Mouse (Mus musculus) midbrain, embryonic 16.5 days (tissue): ENCODE data around the gene Tent5b. TPM values are rescaled to one million over a fixed set of nuclear protein-coding genes. Genes with fewer than 3 reads are reported as not detected.
"Not testable (repeated sequence)": the region's sequence is repeated elsewhere in the genome, so short reads cannot be mapped to it uniquely, and the experiment has no call there.

Experiments used
- ATAC-seq: fragments of 200-750 bp; cut with Nextera tagmentation; 2 replicates; pipeline ENCODE4 v1.8.0; 2017; ENCODE audit warnings: moderate TSS enrichment
- H3K27ac ChIP-seq: fragments of 300-500 bp; sonication (generic); 2 replicates; pipeline ENCODE4 v1.5.1; 2014; ENCODE audit warnings: mild to moderate bottlenecking, low read length, mixed read lengths
- H3K27me3 ChIP-seq: fragments of 300-500 bp; sonication (generic); 2 replicates; pipeline ENCODE4 v1.6.1; 2014; ENCODE audit warnings: low read depth, low read length, mixed read lengths; ENCODE audit not compliant: control insufficient read depth, insufficient read depth
- H3K36me3 ChIP-seq: fragments of 300-500 bp; sonication (generic); 2 replicates; pipeline ENCODE4 v1.6.1; 2014; ENCODE audit warnings: mild to moderate bottlenecking, low read length, moderate library complexity, mixed read lengths; ENCODE audit not compliant: control insufficient read depth, insufficient read depth
- H3K4me1 ChIP-seq: fragments of 300-500 bp; sonication (generic); 2 replicates; pipeline ENCODE4 v1.6.1; 2014; ENCODE audit warnings: mild to moderate bottlenecking, low read length, mixed read lengths; ENCODE audit not compliant: control insufficient read depth, insufficient read depth
- H3K4me2 ChIP-seq: fragments of 300-500 bp; sonication (generic); 2 replicates; pipeline ENCODE4 v1.6.1; 2014; ENCODE audit warnings: mild to moderate bottlenecking, low read length, mixed read lengths
- H3K4me3 ChIP-seq: fragments of 300-500 bp; sonication (generic); 2 replicates; pipeline ENCODE4 v1.5.1; 2014; ENCODE audit warnings: low read depth, mild to moderate bottlenecking, low read length, moderate library complexity, mixed read lengths
- H3K9ac ChIP-seq: fragments of 300-500 bp; sonication (generic); 2 replicates; pipeline ENCODE4 v1.6.1; 2014; ENCODE audit warnings: low read depth, low read length, mixed read lengths
- H3K9me3 ChIP-seq: fragments of 300-500 bp; sonication (generic); replicated peaks from 2 replicates; pipeline ENCODE4 v1.6.1; 2014; ENCODE audit warnings: mild to moderate bottlenecking, low read length, mixed read lengths; ENCODE audit not compliant: control insufficient read depth, poor library complexity, severe bottlenecking
- WGBS: fragments of 180-500 bp; shearing (Covaris S2); extraction: QIAGEN DNeasy Blood & Tissue Kit; methylation state at CpG from one replicate; pipeline ENCODE4 v1.1.7; 2014; 5-methylcytosine and 5-hydroxymethylcytosine counted together
- polyA plus RNA-seq: library from polyadenylated mRNA; unstranded; fragments of >200 nt; fragmentation: Nextera tagmentation; extraction: Ambion mirVana; gene quantifications from 2 replicates; pipeline ENCODE4 v1.2.1, GENCODE M21; 2015

Gene Tent5b
- polyA plus RNA-seq, 1 experiment from 2014 or later = 0.15 TPM

DNA sequence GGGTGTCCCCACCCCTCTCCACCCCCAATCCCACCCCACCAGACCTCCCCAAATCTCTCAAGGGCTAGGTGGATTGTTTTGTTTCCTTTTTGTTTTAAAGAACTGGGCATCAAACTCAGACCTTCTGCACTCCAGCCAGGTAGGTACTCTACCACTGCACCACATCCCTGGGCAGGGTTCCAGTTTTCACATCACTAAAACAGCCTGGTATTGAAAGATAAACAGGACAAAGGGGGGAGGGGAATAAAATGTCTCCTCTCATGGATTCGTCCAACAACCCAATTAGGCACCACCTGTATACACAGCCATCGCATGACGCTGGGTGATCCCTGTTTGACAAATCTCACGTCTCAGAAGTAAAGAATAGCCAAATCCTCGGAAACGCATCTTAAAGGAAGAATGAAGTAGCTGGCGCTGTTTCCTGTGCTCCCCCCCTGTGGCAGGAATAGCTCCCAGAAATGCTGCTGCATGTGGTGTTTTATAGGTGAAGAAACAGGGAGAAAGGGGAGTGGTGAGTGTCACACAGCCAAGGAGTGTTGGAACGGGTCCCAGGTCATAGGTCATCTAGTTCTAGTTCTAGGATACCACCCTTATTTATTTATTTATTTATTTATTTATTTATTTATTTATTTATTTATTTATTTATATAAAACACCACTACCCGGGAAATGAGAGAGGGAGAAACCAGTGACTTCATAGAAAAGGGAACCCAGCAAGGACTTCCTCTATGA lies 25.0 kb downstream of the Tent5b start:
- no peak for ATAC-seq
- peaks cover 10% of the 10 kb centered on the region for H3K27me3 ChIP-seq
- no peak overlapping the region for H3K9ac ChIP-seq
- H3K27ac ChIP-seq = no peak overlapping the region
- no peak overlapping the region for H3K4me3 ChIP-seq
- no peaks in the 10 kb centered on the region for H3K9me3 ChIP-seq
- H3K36me3 ChIP-seq = no peaks in the 10 kb centered on the region
- no peaks in the 10 kb centered on the region for H3K4me1 ChIP-seq
- WGBS = 67% methylated on average over 9 of the region's 9 CpGs
- H3K4me2 ChIP-seq = no peak overlapping the region

DNA sequence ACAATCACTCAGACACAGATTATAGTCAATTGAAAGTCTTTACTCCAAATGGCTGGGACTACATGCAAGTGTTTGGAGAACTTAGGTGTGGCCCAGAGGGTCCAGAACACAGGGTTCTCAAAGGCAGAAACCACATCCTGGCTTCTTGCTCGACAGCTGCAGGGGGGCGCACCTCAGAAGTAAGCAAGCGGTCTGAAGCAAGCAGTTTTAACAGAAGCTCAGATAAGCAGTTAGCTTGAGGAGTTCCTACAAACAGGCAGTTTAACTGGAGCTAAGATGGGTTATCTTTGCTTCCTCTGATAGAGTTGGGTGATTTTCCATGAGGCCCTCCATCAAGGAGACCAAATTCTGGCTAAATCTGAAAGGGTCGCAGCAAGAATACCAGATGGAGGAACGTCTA lies 26.6 kb downstream of the Tent5b start:
- no peak overlapping the region for H3K4me2 ChIP-seq
- ATAC-seq = no peak
- no peaks in the 10 kb centered on the region for H3K9me3 ChIP-seq
- H3K4me1 ChIP-seq = no peaks in the 10 kb centered on the region
- WGBS = 75% methylated on average over 5 of the region's 5 CpGs
- H3K27me3 ChIP-seq = no peaks in the 10 kb centered on the region; the same call in 1 of the 2 replicates
- no peak overlapping the region for H3K9ac ChIP-seq
- no peak overlapping the region for H3K27ac ChIP-seq
- no peak overlapping the region for H3K4me3 ChIP-seq
- H3K36me3 ChIP-seq = no peaks in the 10 kb centered on the region

- Histone ChIP-seq H3K9ac (no peak overlapping the region), H3K27me3 (no peaks in the 10 kb centered on the region), H3K9me3 (no peaks in the 10 kb centered on the region), H3K4me2 (no peak overlapping the region), H3K27ac (no peak overlapping the region), H3K4me3 (no peak overlapping the region), H3K36me3 (no peaks in the 10 kb centered on the region), H3K4me1 (no peaks in the 10 kb centered on the region)
- WGBS = 73% methylated on average over 7 of the region's 7 CpGs
- ATAC-seq = no peak
Measured at GRCm38 (mm10) chr4:133508990-133509389, 29.1 kb downstream of the Tent5b start.

DNA sequence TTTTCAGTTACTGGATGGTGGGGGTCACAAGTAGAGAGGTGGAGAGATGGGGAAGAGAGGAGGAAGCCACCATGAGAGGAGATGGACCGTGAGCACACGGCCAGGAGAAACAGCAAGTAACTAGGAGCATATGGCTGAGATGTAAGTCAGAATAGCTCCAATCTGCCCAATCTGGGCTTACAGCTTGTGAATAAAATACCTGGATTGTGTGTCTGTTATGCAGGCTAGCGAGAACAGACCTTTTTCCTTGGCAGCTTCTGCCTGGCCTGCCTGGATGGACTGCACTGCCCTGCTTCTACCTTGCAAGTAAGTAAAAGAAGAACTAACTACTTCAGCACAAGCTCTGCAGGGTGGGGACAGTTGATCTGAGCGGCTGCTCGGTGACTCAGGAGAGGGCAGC lies 31.1 kb downstream of the Tent5b start:
- Histone ChIP-seq H3K9me3 (no peaks in the 10 kb centered on the region), H3K27ac (no peak overlapping the region), H3K4me2 (no peak overlapping the region), H3K9ac (no peak overlapping the region), H3K27me3 (no peaks in the 10 kb centered on the region; the same call in 1 of the 2 replicates), H3K36me3 (no peaks in the 10 kb centered on the region), H3K4me3 (no peak overlapping the region), H3K4me1 (no peaks in the 10 kb centered on the region)
- WGBS = 86% methylated on average over 5 of the region's 5 CpGs
- ATAC-seq = no peak

DNA sequence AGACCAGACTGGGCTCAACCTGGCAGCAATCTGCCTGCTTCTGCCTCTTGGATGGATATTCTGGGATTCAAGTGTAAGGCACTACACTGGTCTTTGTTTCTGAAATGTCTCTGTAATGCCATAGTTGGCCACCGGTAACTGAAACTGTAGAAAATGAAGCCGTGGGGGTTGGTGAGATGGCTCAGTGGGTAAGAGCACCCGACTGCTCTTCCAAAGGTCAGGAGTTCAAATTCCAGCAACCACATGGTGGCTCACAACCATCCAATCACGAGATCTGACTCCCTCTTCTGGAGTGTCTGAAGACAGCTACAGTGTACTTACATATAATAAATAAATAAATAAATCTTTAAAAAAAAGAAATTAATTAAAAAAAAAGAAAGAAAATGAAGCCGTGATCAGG lies 32.6 kb downstream of the Tent5b start:
- not testable (repeated sequence) for H3K27ac ChIP-seq, H3K36me3 ChIP-seq, H3K9ac ChIP-seq, ATAC-seq, H3K9me3 ChIP-seq, H3K4me3 ChIP-seq, H3K27me3 ChIP-seq, H3K4me2 ChIP-seq, H3K4me1 ChIP-seq
- 64% methylated on average over 4 of the region's 5 CpGs for WGBS

DNA sequence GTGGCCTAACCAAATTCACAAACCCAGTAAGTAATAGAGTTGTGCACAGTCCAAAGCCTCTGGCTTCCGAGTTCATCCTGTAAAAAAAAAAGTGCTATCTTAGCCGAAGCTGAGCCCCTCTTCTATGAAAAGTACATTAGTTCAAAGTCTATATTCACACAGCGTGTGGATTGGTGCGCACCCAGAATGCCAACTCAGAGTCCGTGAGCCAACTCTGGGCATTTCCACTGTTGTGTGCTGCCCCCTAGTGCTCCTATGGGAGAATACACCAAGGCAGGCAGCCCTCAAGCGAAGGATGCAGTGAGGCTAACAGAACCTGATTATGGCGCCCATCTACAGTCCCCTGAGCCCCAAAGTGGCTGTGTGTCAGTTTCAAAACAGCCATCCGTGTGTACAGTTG lies 33.0 kb downstream of the Tent5b start:
- H3K36me3 ChIP-seq = no peaks in the 10 kb centered on the region
- no peak overlapping the region for H3K4me3 ChIP-seq
- peaks cover 8% of the 10 kb centered on the region for H3K27me3 ChIP-seq
- peak; percentile 32; the same call in 1 of the 2 replicates for ATAC-seq
- WGBS = 17% methylated on average over 8 of the region's 8 CpGs
- no peaks in the 10 kb centered on the region for H3K4me1 ChIP-seq
- no peak overlapping the region for H3K27ac ChIP-seq
- H3K9ac ChIP-seq = no peak overlapping the region
- no peak overlapping the region for H3K4me2 ChIP-seq
- no peaks in the 10 kb centered on the region for H3K9me3 ChIP-seq

GRCm38 (mm10) chr4:133518601-133519368 lies 38.9 kb downstream of the Tent5b start, which contains the start of gene Kdf1:
TSS of gene Kdf1 (plus strand) at chr4:133518963.
- H3K4me2 ChIP-seq = peak within 1 kb of the TSS; percentile 44
- WGBS = 5% methylated on average over 46 of the region's 69 CpGs

GRCm38 (mm10) chr4:133519369-133519665 lies 39.4 kb downstream of the Tent5b start:
- Histone ChIP-seq H3K27me3 (peaks cover 43% of the 10 kb centered on the region), H3K9ac (0 out of 2 replicates have a peak overlapping the region, but pooled peaks have one; percentile 20), H3K27ac (no peak overlapping the region), H3K4me3 (peak overlapping the region; percentile 32), H3K9me3 (no peaks in the 10 kb centered on the region), H3K4me2 (peak overlapping the region; percentile 44), H3K4me1 (no peaks in the 10 kb centered on the region; the same call in 1 of the 2 replicates), H3K36me3 (no peaks in the 10 kb centered on the region)
- WGBS = 3% methylated on average over 25 of the region's 25 CpGs
- no peak for ATAC-seq

More at GRCm38 (mm10) chr4:133518601-133519368, 38.9 kb downstream of the Tent5b start, which contains the start of gene Kdf1:
- 0 out of 2 replicates have a peak within 1 kb of the TSS, but pooled peaks have one; percentile 20 for H3K9ac ChIP-seq
- H3K9me3 ChIP-seq = no peaks in the 10 kb centered on the region
- H3K27ac ChIP-seq = no peak within 1 kb of the TSS
- H3K36me3 ChIP-seq = no peaks in the 10 kb centered on the region
- H3K4me3 ChIP-seq = peak within 1 kb of the TSS; percentile 32
- H3K4me1 ChIP-seq = no peaks in the 10 kb centered on the region; the same call in 1 of the 2 replicates
- no peak for ATAC-seq
- H3K27me3 ChIP-seq = peaks cover 43% of the 10 kb centered on the region

DNA sequence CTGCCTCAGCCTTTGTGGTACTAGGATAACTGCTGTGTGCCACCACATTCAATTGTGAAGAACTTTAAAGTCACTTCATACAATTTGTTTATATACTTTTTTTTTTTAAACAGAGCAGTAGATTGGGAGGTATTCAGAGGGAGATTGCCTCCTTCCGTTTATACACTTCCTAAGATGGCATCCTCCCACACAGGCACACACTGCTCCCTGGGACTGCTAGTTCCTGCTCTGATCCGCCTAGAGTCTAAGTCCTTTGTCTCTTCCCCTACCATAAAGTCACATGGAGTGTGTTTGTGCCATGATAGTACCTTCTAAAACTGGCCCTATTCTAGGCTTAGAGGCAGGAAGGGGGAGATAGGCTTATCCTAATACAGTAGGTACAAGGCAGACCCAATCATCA lies 41.6 kb downstream of the Tent5b start:
- WGBS = 67% methylated on average over 2 of the region's 2 CpGs
- H3K4me2 ChIP-seq = no peak overlapping the region
- no peaks in the 10 kb centered on the region for H3K9me3 ChIP-seq
- ATAC-seq = no peak
- H3K36me3 ChIP-seq = no peaks in the 10 kb centered on the region
- no peaks in the 10 kb centered on the region; the same call in 1 of the 2 replicates for H3K4me1 ChIP-seq
- H3K27ac ChIP-seq = no peak overlapping the region
- no peak overlapping the region for H3K9ac ChIP-seq
- H3K27me3 ChIP-seq = peaks cover 43% of the 10 kb centered on the region
- no peak overlapping the region for H3K4me3 ChIP-seq
